Mouse (Mus musculus) cerebellum, adult 2 months (tissue): ENCODE measurements around the gene Tox2. TPM values are rescaled to one million over a fixed set of nuclear protein-coding genes. Genes with fewer than 3 reads are reported as not detected.

Experiments
- DNase-seq, 2 experiments: peaks; one replicate each; pipeline ENCODE4 v3.0.0; 2021
- H3K27ac ChIP-seq: fragments of 200-500 bp; 2 replicates; pipeline ENCODE4 v1.5.1; 2012; ENCODE audit warnings: low read length, control low read depth, inconsistent platforms; ENCODE audit not compliant: insufficient read depth
- H3K27me3 ChIP-seq: fragments of 200-500 bp; 2 replicates; pipeline ENCODE4 v1.6.1; 2012; ENCODE audit warnings: inconsistent platforms, mild to moderate bottlenecking, low read length, moderate library complexity; ENCODE audit not compliant: control insufficient read depth, insufficient read depth
- H3K4me1 ChIP-seq: fragments of 200-500 bp; 2 replicates; pipeline ENCODE4 v1.6.1; 2011; ENCODE audit warnings: low read length; ENCODE audit not compliant: control insufficient read depth, insufficient read depth
- H3K4me3 ChIP-seq: fragments of 200-500 bp; replicated peaks from 2 replicates; pipeline ENCODE3; 2011; ENCODE audit warnings: mild to moderate bottlenecking, low read depth, low read length, control low read depth; ENCODE audit not compliant: insufficient read depth
- CTCF ChIP-seq: fragments of 200-500 bp; IDR thresholded peaks from 2 replicates; pipeline ENCODE4 v1.5.1; 2011; ENCODE audit warnings: low read depth, mild to moderate bottlenecking, control low read depth, low read length, moderate library complexity, borderline replicate concordance; ENCODE audit not compliant: insufficient read depth
- POLR2A ChIP-seq: fragments of 200-500 bp; IDR thresholded peaks from 2 replicates; pipeline ENCODE4 v1.6.1; 2011; ENCODE audit warnings: low read length, control low read depth, borderline replicate concordance; ENCODE audit not compliant: insufficient read depth
- WGBS: fragments of 180-500 bp; shearing (Covaris S2); methylation state at CpG from one replicate; pipeline ENCODE4 v1.1.7; 2018; 5-methylcytosine and 5-hydroxymethylcytosine counted together
- polyA plus RNA-seq: library from polyadenylated mRNA; depleted of rRNA; stranded (reverse); fragments of >200 nt; gene quantifications from 2 replicates; pipeline ENCODE4 v1.2.3, GENCODE M21; 2012

The Tox2 gene
- polyA plus RNA-seq, 1 experiment, result 27.3 TPM

- Histone ChIP-seq H3K27me3 (no peaks in the 10 kb centered on the region), H3K27ac (no peak overlapping the region), H3K4me3 (no peak overlapping the region), H3K4me1 (no peaks in the 10 kb centered on the region; the same call in 1 of the 2 replicates)
- DNase-seq, result no peak
- WGBS, result 89% methylated on average over 8 of the region's 8 CpGs
- TF ChIP-seq CTCF (no peak), POLR2A (no peak)
These were observed 27.1 kb upstream of the Tox2 start for GRCm38 (mm10) chr2:163175831-163176230.

GRCm38 (mm10) chr2:163176502-163176901 lies 26.4 kb upstream of the Tox2 start:
- H3K4me3 ChIP-seq, result no peak overlapping the region
- no peak for DNase-seq
- 74% methylated on average over 7 of the region's 7 CpGs for WGBS
- TF ChIP-seq CTCF (no peak), POLR2A (no peak)
- H3K4me1 ChIP-seq, result no peaks in the 10 kb centered on the region; the same call in 1 of the 2 replicates
- H3K27me3 ChIP-seq, result no peaks in the 10 kb centered on the region
- no peak overlapping the region for H3K27ac ChIP-seq

- Histone ChIP-seq H3K27me3 (no peaks in the 10 kb centered on the region), H3K4me1 (no peaks in the 10 kb centered on the region), H3K27ac (no peak overlapping the region), H3K4me3 (no peak overlapping the region)
- DNase-seq, result no peak
- 8% methylated on average over 11 of the region's 11 CpGs for WGBS
- TF ChIP-seq POLR2A (no peak), CTCF (no peak)
These were observed 15.4 kb upstream of the Tox2 start for GRCm38 (mm10) chr2:163187552-163187951.

GRCm38 (mm10) chr2:163189596-163189995 lies 13.3 kb upstream of the Tox2 start:
- H3K27ac ChIP-seq, result no peak overlapping the region
- no peaks in the 10 kb centered on the region for H3K4me1 ChIP-seq
- WGBS, result 51% methylated on average over 5 of the region's 5 CpGs
- H3K27me3 ChIP-seq, result no peaks in the 10 kb centered on the region
- H3K4me3 ChIP-seq, result no peak overlapping the region
- no peak for TF ChIP-seq POLR2A
- no peak for DNase-seq

- TF ChIP-seq CTCF, result no peak
- TF ChIP-seq POLR2A, result no peak
- no peaks in the 10 kb centered on the region for H3K4me1 ChIP-seq
- DNase-seq, result no peak
- WGBS, result 62% methylated on average over 3 of the region's 3 CpGs
- H3K27ac ChIP-seq, result no peak overlapping the region
- no peaks in the 10 kb centered on the region for H3K27me3 ChIP-seq
- H3K4me3 ChIP-seq, result no peak overlapping the region
These were observed 12.9 kb upstream of the Tox2 start for GRCm38 (mm10) chr2:163190004-163190441.

GRCm38 (mm10) chr2:163192485-163192884 lies 10.4 kb upstream of the Tox2 start:
- Histone ChIP-seq H3K27ac (no peak overlapping the region), H3K4me1 (no peaks in the 10 kb centered on the region), H3K4me3 (no peak overlapping the region), H3K27me3 (no peaks in the 10 kb centered on the region)
- DNase-seq, result no peak
- TF ChIP-seq CTCF, result no peak
- WGBS, result 84% methylated on average over 6 of the region's 6 CpGs

GRCm38 (mm10) chr2:163194015-163194414 lies 8.9 kb upstream of the Tox2 start:
- TF ChIP-seq CTCF (no peak), POLR2A (no peak)
- 90% methylated on average over 2 of the region's 2 CpGs for WGBS
- Histone ChIP-seq H3K27ac (no peak overlapping the region), H3K4me1 (no peaks in the 10 kb centered on the region), H3K4me3 (no peak overlapping the region), H3K27me3 (no peaks in the 10 kb centered on the region)
- no peak for DNase-seq

- no peak overlapping the region for H3K27ac ChIP-seq
- H3K4me1 ChIP-seq, result no peaks in the 10 kb centered on the region
- WGBS, result 77% methylated on average over 5 of the region's 5 CpGs
- H3K4me3 ChIP-seq, result no peak overlapping the region
- TF ChIP-seq CTCF, result no peak
- TF ChIP-seq POLR2A, result no peak
- DNase-seq, result no peak
- no peaks in the 10 kb centered on the region for H3K27me3 ChIP-seq
These were observed 8.4 kb upstream of the Tox2 start for GRCm38 (mm10) chr2:163194543-163194942.
